Mouse (Mus musculus) B cell, adult (primary cell): ENCODE results near the gene Zscan26. TPM values are rescaled to one million over a fixed set of nuclear protein-coding genes. Genes with fewer than 3 reads are reported as not detected.

Source experiments
- total RNA-seq: library from RNA; stranded (reverse); gene quantifications from 4 replicates; pipeline ENCODE4 v1.2.4, GENCODE M21; 2023; ENCODE audit not compliant: inconsistent age

Zscan26 gene
- 36.7 to 39.7 TPM (median 37.9 TPM) in 4 replicates for total RNA-seq

GRCm38 (mm10) chr13:21453449-21453848, at the start of gene Zscan26:
TSS of gene Zscan26 (minus strand) at chr13:21453730.

DNA sequence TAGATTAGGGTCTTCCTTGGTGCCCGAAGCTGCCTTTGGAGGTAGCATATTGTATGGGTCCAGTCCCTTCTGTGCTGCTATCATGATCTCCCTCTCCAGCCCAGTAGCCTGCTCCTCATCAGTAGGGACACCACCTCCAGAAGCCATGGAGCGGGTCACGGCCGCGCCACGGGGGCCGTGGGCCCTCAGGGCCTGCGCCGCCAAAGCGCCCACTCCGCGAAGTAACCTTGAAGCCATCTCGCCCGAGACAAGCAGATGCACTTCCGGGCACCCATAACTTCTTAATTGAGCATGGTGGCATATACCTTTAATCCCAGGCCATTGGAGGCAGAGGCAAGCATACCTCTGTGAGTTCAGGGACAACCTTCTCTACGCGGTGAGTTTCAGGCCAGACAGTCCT, 47.7 kb upstream of the Zscan26 start, which contains the start of gene Gm11273:
Gene Gm11273 (minus strand): TSS at position 237 of the 400 bp plus-strand sequence.

DNA sequence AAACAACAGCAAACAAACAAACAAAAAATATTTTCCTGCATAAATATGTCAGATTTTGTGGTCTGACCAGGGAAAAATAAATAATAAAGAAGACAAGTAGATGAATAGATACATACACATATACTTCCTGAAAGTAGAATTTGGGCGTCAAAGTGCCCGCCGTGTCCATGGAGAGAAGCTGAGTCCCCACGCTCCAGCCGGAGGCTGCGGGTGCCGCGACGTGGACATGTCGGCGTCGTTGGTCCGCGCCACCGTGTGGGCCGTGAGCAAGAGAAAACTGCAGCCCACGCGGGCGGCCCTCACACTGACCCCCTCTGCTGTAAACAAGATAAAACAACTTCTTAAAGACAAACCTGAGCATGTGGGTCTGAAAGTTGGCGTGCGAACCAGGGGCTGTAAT, 41.5 kb upstream of the Zscan26 start, which contains the start of gene AK157302:
Gene AK157302 (plus strand): TSS at position 144 of the 400 bp plus-strand sequence.

DNA sequence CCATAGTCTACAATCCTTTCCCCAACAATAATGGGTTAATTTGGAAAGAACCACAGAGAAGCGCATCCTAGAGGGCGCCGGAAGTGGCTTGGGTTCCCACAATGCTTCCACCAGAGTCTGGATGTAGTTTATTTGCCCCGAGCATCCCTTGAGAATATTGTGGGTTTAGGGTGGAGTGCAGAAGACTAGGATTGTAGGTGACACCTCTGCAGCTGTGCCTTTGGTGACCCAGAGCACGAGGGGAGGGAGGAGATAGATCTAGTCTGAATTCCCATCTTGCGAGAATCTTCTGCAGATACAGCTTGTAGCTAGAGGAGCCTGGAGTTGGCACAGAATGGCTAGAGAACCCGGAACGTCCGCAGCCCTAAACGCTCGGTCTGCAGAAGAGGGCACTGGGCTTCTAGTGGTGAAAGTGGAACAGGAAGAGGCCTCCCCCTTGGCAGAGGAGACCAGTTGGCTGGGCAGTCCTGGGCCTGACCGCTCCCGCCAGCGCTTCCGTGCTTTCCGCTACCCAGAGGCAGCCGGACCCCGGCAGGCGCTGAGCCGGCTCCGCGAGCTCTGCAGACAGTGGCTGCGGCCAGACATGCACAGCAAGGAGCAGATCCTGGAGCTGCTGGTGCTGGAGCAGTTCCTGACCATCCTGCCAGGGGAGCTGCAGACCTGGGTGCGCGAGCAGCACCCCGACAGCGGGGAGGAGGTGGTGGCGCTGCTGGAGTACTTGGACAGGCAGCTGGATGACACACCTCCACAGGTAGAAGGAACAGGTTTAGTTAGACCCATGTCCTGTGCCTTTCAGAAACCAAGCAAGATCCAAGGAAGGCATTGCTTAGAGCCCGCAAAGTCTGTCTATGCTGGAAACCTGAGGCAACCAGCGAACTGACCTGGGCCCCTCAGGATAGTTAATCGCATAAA, 25.5 kb upstream of the Zscan26 start, which contains the start of the genes Zkscan4 and Gm10065:
Gene Zkscan4 (plus strand): TSS at position 149 of the 912 bp plus-strand sequence.
Gene Gm10065 (minus strand): TSS at position 683 of the 912 bp plus-strand sequence.

DNA sequence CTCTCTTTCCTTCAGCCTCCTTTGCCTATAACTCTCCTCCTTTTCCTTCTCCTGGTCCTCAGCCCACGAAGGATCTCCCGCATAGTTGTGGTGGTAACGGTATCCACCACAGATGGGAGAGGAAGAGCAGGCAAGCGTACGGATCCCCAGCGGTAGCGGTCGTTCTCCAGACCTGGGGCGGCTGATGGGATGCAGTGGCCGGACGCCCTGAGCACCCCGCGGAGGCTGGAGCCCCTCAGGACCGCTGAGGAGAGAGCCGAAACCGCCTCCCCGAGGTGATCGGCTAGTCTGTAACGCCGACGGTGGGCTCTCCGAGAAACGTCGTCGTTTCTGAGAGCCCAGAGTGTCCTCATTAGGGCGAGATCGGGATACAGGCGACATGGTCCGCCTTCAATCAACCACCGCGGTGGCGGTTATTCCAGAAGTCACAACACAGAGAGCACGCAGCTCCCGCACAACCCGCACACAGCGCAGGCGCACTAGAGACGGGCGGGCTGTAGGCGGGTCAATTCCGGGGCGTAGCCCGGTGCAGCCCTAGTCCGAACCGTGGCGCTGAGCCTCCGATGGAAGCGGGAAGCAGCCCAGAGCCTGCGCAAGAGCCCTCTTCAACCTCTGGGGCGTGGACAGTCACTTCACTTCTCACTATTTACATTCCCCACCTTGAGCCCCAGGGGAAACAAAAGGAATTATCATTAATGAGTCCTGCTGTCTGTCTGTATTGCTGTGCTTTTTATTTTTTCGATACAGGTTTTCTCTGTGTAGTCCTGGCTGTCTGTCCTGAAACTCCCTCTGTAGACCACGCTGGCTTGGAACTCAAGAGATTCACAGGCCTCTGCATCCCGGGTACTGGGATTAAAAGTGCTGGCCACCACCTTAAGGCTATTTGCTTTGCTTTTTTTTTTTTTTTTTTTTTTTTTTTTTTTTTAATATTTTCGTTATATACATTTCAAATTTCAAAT, 14.8 kb upstream of the Zscan26 start, which contains the start of gene Nkapl:
Gene Nkapl (minus strand): TSS at position 449 of the 959 bp plus-strand sequence.

DNA sequence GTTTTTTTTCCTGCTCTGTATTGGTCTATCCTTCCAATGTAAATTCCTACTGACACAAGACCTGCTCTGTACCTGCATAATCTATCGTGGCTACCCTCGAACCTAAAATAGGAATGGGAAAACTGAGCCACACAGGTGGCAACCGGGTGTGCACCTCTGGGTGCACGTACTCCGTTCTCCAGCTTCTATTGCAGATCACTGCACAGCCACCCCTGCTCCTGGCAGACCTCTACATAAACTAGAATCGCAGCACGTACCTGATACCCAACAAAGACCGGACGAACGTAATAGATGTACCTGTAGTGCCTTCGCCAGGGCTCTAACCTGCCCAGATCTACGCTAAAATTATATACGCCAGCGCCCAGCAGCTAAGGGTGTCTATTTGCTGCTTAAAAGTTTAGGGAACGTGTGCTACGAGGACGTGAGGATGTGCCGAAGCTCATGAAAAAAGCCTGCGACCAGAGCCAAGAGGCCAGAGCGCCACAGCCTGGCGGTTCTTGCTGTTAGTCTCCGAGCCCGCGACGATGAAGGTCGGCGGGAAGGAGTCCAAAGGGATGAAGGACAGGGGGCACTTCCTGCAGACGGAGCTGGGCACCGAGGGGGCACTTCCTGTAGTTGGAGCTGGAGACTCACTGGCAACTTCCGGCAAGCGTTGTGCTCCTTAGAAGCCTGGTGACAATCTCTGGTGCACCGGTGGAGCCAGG, 12.9 kb downstream of the Zscan26 start, which contains the start of gene Pgbd1:
Gene Pgbd1 (minus strand): TSS at position 556 of the 704 bp plus-strand sequence.

GRCm38 (mm10) chr13:21402287-21402846, 51.2 kb downstream of the Zscan26 start, which contains the start of gene Zkscan3:
TSS of gene Zkscan3 (minus strand) at chr13:21402755.

Other genes starting within 250 kb of the Zscan26 start
- not detected in 4 replicates for gene Gpx5, start 161.0 kb downstream of the Zscan26 start, total RNA-seq
- gene Gpx6, start 141.6 kb downstream of the Zscan26 start, total RNA-seq = not detected in 4 replicates
- not detected in 4 replicates for gene Olfr1367, start 106.8 kb downstream of the Zscan26 start, total RNA-seq
- gene Zscan12, start 90.9 kb downstream of the Zscan26 start, total RNA-seq = 1.7 to 2.2 TPM (median 1.8 TPM) in 4 replicates
- gene Zkscan3, start 51.0 kb downstream of the Zscan26 start, total RNA-seq = 53.7 to 61.2 TPM (median 58.4 TPM) in 4 replicates
- 0.19 to 0.39 TPM (median 0.24 TPM) in 3 of 4 replicates, not detected in the other for gene Pgbd1, start 12.7 kb downstream of the Zscan26 start, total RNA-seq
- gene Nkapl, start 14.8 kb upstream of the Zscan26 start, total RNA-seq = not detected in 4 replicates
- not detected in 4 replicates for gene Zkscan4, start 25.2 kb upstream of the Zscan26 start, total RNA-seq
- gene Gm10065, start 25.7 kb upstream of the Zscan26 start, total RNA-seq = not detected in 4 replicates
- gene AK157302, start 41.5 kb upstream of the Zscan26 start, total RNA-seq = 3.9 to 5.8 TPM (median 5.4 TPM) in 4 replicates
- gene Gm11273, start 47.7 kb upstream of the Zscan26 start, total RNA-seq = 17.1 to 23.9 TPM (median 22.6 TPM) in 4 replicates
- 11.4 to 14.0 TPM (median 12.5 TPM) in 4 replicates for gene Zkscan8, start 77.4 kb upstream of the Zscan26 start, total RNA-seq
- gene Olfr1366, start 89.1 kb upstream of the Zscan26 start, total RNA-seq = not detected in 4 replicates
- gene Olfr1535, start 106.2 kb upstream of the Zscan26 start, total RNA-seq = not detected in 4 replicates
- not detected in 4 replicates for gene Olfr1364, start 128.0 kb upstream of the Zscan26 start, total RNA-seq
- gene Olfr1362, start 160.3 kb upstream of the Zscan26 start, total RNA-seq = not detected in 4 replicates
- gene Olfr11, start 188.8 kb upstream of the Zscan26 start, total RNA-seq = not detected in 4 replicates
- gene Olfr1361, start 209.7 kb upstream of the Zscan26 start, total RNA-seq = not detected in 4 replicates
- gene Olfr1360, start 223.7 kb upstream of the Zscan26 start, total RNA-seq = not detected in 4 replicates
- gene Olfr1359, start 244.4 kb upstream of the Zscan26 start, total RNA-seq = not detected in 4 replicates